Mouse (Mus musculus) spleen, embryonic (tissue): Measurements from ENCODE around the gene Runx2.

Experiments used
- CTCF ChIA-PET: fragments of 350-600 bp; sonication (Branson Sonifier 250); formaldehyde crosslinking; loops from one replicate; lab custom pipeline; 2022; lab: Charles Lee

The Runx2 gene

GRCm38 (mm10) chr17:44768522-44768921 is 46.1 kb downstream of the Runx2 start:
- CTCF ChIA-PET, result no interaction called here

- CTCF ChIA-PET, result no interaction called here
These were observed 47.2 kb downstream of the Runx2 start for GRCm38 (mm10) chr17:44767375-44767774.

- CTCF ChIA-PET, result no interaction called here
These were observed 47.6 kb downstream of the Runx2 start for GRCm38 (mm10) chr17:44766975-44767374.

- CTCF ChIA-PET, result no interaction called here
These were observed 48.3 kb downstream of the Runx2 start for GRCm38 (mm10) chr17:44766318-44766717.

GRCm38 (mm10) chr17:44745378-44745777 is 69.2 kb downstream of the Runx2 start:
- CTCF ChIA-PET, result no interaction called here

- CTCF ChIA-PET, result no interaction called here
These were observed 70.8 kb downstream of the Runx2 start for GRCm38 (mm10) chr17:44743780-44744179.

GRCm38 (mm10) chr17:44742246-44742645 is 72.4 kb downstream of the Runx2 start:
- CTCF ChIA-PET, result interaction anchor here (0.7 kb wide), 1 partner anchor 500 kb away, joined by 5 read pairs; no protein-coding TSS in a partner anchor

- CTCF ChIA-PET, result no interaction called here
These were observed 76.4 kb downstream of the Runx2 start for GRCm38 (mm10) chr17:44738121-44738637.

- CTCF ChIA-PET, result no interaction called here
These were observed 77.1 kb downstream of the Runx2 start for GRCm38 (mm10) chr17:44737275-44738120.

GRCm38 (mm10) chr17:44735991-44736561 is 78.5 kb downstream of the Runx2 start:
- CTCF ChIA-PET, result no interaction called here

GRCm38 (mm10) chr17:44735223-44735990 is 79.2 kb downstream of the Runx2 start:
- CTCF ChIA-PET, result no interaction called here

- CTCF ChIA-PET, result no interaction called here
These were observed 79.9 kb downstream of the Runx2 start for GRCm38 (mm10) chr17:44734501-44735222.

GRCm38 (mm10) chr17:44733544-44734310 is 80.9 kb downstream of the Runx2 start:
- CTCF ChIA-PET, result no interaction called here

- CTCF ChIA-PET, result no interaction called here
These were observed 86.1 kb downstream of the Runx2 start for GRCm38 (mm10) chr17:44728464-44728863.

GRCm38 (mm10) chr17:44727675-44728074 is 86.9 kb downstream of the Runx2 start:
- CTCF ChIA-PET, result no interaction called here

- CTCF ChIA-PET, result no interaction called here
These were observed 89.7 kb downstream of the Runx2 start for GRCm38 (mm10) chr17:44724805-44725480.

- CTCF ChIA-PET, result no interaction called here
These were observed 90.3 kb downstream of the Runx2 start for GRCm38 (mm10) chr17:44724255-44724654.

GRCm38 (mm10) chr17:44722103-44722792 is 92.3 kb downstream of the Runx2 start:
- CTCF ChIA-PET, result no interaction called here

- CTCF ChIA-PET, result interaction anchor here (0.7 kb wide), 1 partner anchor 74 kb away, joined by 3 read pairs; no protein-coding TSS in a partner anchor
These were observed 96.0 kb downstream of the Runx2 start for GRCm38 (mm10) chr17:44718591-44718990.
